Mouse (Mus musculus) forebrain, embryonic 11.5 days (tissue): ENCODE measurements around the gene Il34. TPM values are rescaled to one million over a fixed set of nuclear protein-coding genes. Genes with fewer than 3 reads are reported as not detected.

Experiments used
- ATAC-seq: fragments of 200-750 bp; cut with Nextera tagmentation; replicated peaks from 2 replicates; pipeline ENCODE4 v1.8.0; 2017; ENCODE audit warnings: moderate TSS enrichment; ENCODE audit not compliant: low FRiP score
- DNase-seq: peaks from one replicate; pipeline ENCODE4 v3.0.0-alpha.2; 2017; ENCODE audit warnings: low spot score
- H3K27ac ChIP-seq: fragments of 300-500 bp; sonication (generic); 2 replicates; pipeline ENCODE4 v1.5.1; 2014; ENCODE audit warnings: low read depth, low read length
- H3K27me3 ChIP-seq: fragments of 300-500 bp; sonication (generic); 2 replicates; pipeline ENCODE4 v1.6.1; 2014; ENCODE audit warnings: mild to moderate bottlenecking, low read length, mixed read lengths; ENCODE audit not compliant: control insufficient read depth, insufficient read depth
- H3K36me3 ChIP-seq: fragments of 300-500 bp; sonication (generic); 2 replicates; pipeline ENCODE4 v1.6.1; 2014; ENCODE audit warnings: mild to moderate bottlenecking, low read length, moderate library complexity, mixed read lengths; ENCODE audit not compliant: control insufficient read depth, insufficient read depth
- H3K4me1 ChIP-seq: fragments of 300-500 bp; sonication (generic); replicated peaks from 2 replicates; pipeline ENCODE4 v1.6.1; 2014; ENCODE audit warnings: low read length, mixed read lengths; ENCODE audit not compliant: control insufficient read depth, insufficient read depth
- H3K4me2 ChIP-seq: fragments of 300-500 bp; sonication (generic); 2 replicates; pipeline ENCODE4 v1.6.1; 2014; ENCODE audit warnings: low read depth, mild to moderate bottlenecking, low read length, moderate library complexity, mixed read lengths; ENCODE audit not compliant: severe bottlenecking
- H3K4me3 ChIP-seq: fragments of 300-500 bp; sonication (generic); 2 replicates; pipeline ENCODE4 v1.5.1; 2014; ENCODE audit warnings: low read depth, low read length
- H3K9ac ChIP-seq: fragments of 300-500 bp; sonication (generic); 2 replicates; pipeline ENCODE4 v1.6.1; 2014; ENCODE audit warnings: low read length
- H3K9me3 ChIP-seq: fragments of 300-500 bp; sonication (generic); 2 replicates; pipeline ENCODE4 v1.6.1; 2016; ENCODE audit warnings: low read length, mixed read lengths; ENCODE audit not compliant: control insufficient read depth
- WGBS: fragments of 180-500 bp; shearing (Covaris S2); extraction: QIAGEN DNeasy Blood & Tissue Kit; methylation state at CpG from one replicate; pipeline ENCODE4 v1.1.7; 2014; 5-methylcytosine and 5-hydroxymethylcytosine counted together
- polyA plus RNA-seq: library from polyadenylated mRNA; unstranded; fragments of >200 nt; fragmentation: Nextera tagmentation; extraction: Ambion mirVana; gene quantifications from 2 replicates; pipeline ENCODE4 v1.2.1, GENCODE M21; 2014

Il34 gene
- polyA plus RNA-seq, 1 experiment from 2014 or later: 0.29 TPM

- H3K9me3 ChIP-seq: no peaks in the 10 kb centered on the region
- WGBS: 82% methylated on average over 3 of the region's 3 CpGs
- no peak for DNase-seq
- H3K27ac ChIP-seq: no peak overlapping the region
- H3K27me3 ChIP-seq: no peaks in the 10 kb centered on the region
- peaks cover 8% of the 10 kb centered on the region; the same call in 1 of the 2 replicates for H3K36me3 ChIP-seq
- no peak overlapping the region for H3K4me3 ChIP-seq
- H3K4me2 ChIP-seq: no peak overlapping the region
- no peaks in the 10 kb centered on the region for H3K4me1 ChIP-seq
- no peak overlapping the region for H3K9ac ChIP-seq
- no peak for ATAC-seq
Observed at GRCm38 (mm10) chr8:110804825-110805514, 754 bp downstream of the Il34 start.

GRCm38 (mm10) chr8:110803856-110804255 lies 1.9 kb downstream of the Il34 start:
- no peak for ATAC-seq
- no peaks in the 10 kb centered on the region for H3K27me3 ChIP-seq

GRCm38 (mm10) chr8:110802988-110803387 lies 2.7 kb downstream of the Il34 start:
- H3K4me2 ChIP-seq: no peak overlapping the region
- H3K36me3 ChIP-seq: no peaks in the 10 kb centered on the region
- ATAC-seq: no peak
- H3K9ac ChIP-seq: no peak overlapping the region
- H3K4me3 ChIP-seq: no peak overlapping the region
- DNase-seq: no peak
- no peaks in the 10 kb centered on the region for H3K4me1 ChIP-seq
- WGBS: 85% methylated on average over 5 of the region's 5 CpGs
- no peaks in the 10 kb centered on the region for H3K9me3 ChIP-seq
- no peaks in the 10 kb centered on the region for H3K27me3 ChIP-seq
- H3K27ac ChIP-seq: no peak overlapping the region

More at GRCm38 (mm10) chr8:110803856-110804255, 1.9 kb downstream of the Il34 start:
- H3K27ac ChIP-seq: no peak overlapping the region
- no peaks in the 10 kb centered on the region for H3K9me3 ChIP-seq
- WGBS: 94% methylated on average over 9 of the region's 9 CpGs
- H3K4me2 ChIP-seq: no peak overlapping the region
- no peaks in the 10 kb centered on the region; the same call in 1 of the 2 replicates for H3K36me3 ChIP-seq
- H3K4me3 ChIP-seq: no peak overlapping the region
- H3K4me1 ChIP-seq: no peaks in the 10 kb centered on the region
- no peak overlapping the region for H3K9ac ChIP-seq
- no peak for DNase-seq

GRCm38 (mm10) chr8:110797086-110797485 lies 8.6 kb downstream of the Il34 start:
- Histone ChIP-seq H3K9ac (no peak overlapping the region), H3K4me2 (no peak overlapping the region), H3K36me3 (no peaks in the 10 kb centered on the region), H3K9me3 (no peaks in the 10 kb centered on the region), H3K4me1 (no peaks in the 10 kb centered on the region), H3K4me3 (no peak overlapping the region), H3K27ac (no peak overlapping the region), H3K27me3 (no peaks in the 10 kb centered on the region)
- ATAC-seq (no peak), DNase-seq (no peak)
- 96% methylated on average over 8 of the region's 8 CpGs for WGBS

GRCm38 (mm10) chr8:110794363-110794965 lies 11.3 kb downstream of the Il34 start:
- ATAC-seq (no peak), DNase-seq (no peak)
- no peak overlapping the region for H3K4me3 ChIP-seq
- no peaks in the 10 kb centered on the region for H3K9me3 ChIP-seq
- no peaks in the 10 kb centered on the region for H3K4me1 ChIP-seq
- no peak overlapping the region for H3K27ac ChIP-seq
- no peak overlapping the region for H3K9ac ChIP-seq
- H3K36me3 ChIP-seq: no peaks in the 10 kb centered on the region
- H3K27me3 ChIP-seq: no peaks in the 10 kb centered on the region
- H3K4me2 ChIP-seq: no peak overlapping the region
- 91% methylated on average over 7 of the region's 7 CpGs for WGBS

- WGBS: 94% methylated on average over 9 of the region's 9 CpGs
- Histone ChIP-seq H3K27me3 (no peaks in the 10 kb centered on the region), H3K4me2 (no peak overlapping the region), H3K27ac (no peak overlapping the region), H3K9ac (no peak overlapping the region), H3K9me3 (no peaks in the 10 kb centered on the region), H3K4me1 (no peaks in the 10 kb centered on the region), H3K36me3 (no peaks in the 10 kb centered on the region), H3K4me3 (no peak overlapping the region)
- ATAC-seq (no peak), DNase-seq (no peak)
Observed at GRCm38 (mm10) chr8:110793936-110794335, 11.8 kb downstream of the Il34 start.

GRCm38 (mm10) chr8:110793511-110793910 lies 12.2 kb downstream of the Il34 start:
- Histone ChIP-seq H3K9me3 (no peaks in the 10 kb centered on the region), H3K4me3 (no peak overlapping the region), H3K36me3 (no peaks in the 10 kb centered on the region), H3K4me2 (no peak overlapping the region), H3K27ac (no peak overlapping the region), H3K27me3 (no peaks in the 10 kb centered on the region), H3K9ac (no peak overlapping the region), H3K4me1 (no peaks in the 10 kb centered on the region)
- no peak for DNase-seq
- no peak for ATAC-seq
- 83% methylated on average over 9 of the region's 9 CpGs for WGBS

- Histone ChIP-seq H3K27me3 (no peaks in the 10 kb centered on the region), H3K4me1 (no peaks in the 10 kb centered on the region), H3K4me2 (no peak overlapping the region), H3K4me3 (no peak overlapping the region), H3K9me3 (no peaks in the 10 kb centered on the region), H3K9ac (no peak overlapping the region), H3K36me3 (no peaks in the 10 kb centered on the region), H3K27ac (no peak overlapping the region)
- WGBS: 85% methylated on average over 11 of the region's 11 CpGs
- ATAC-seq (no peak), DNase-seq (no peak)
Observed at GRCm38 (mm10) chr8:110792574-110793200, 13.0 kb downstream of the Il34 start.
